Mouse (Mus musculus) forebrain, embryonic 12.5 days (tissue): ENCODE results near the gene Postn. TPM values are rescaled to one million over a fixed set of nuclear protein-coding genes. Genes with fewer than 3 reads are reported as not detected.

Experiments used
- ATAC-seq: fragments of 200-750 bp; cut with Nextera tagmentation; 2 replicates; pipeline ENCODE4 v1.8.0; 2017; ENCODE audit warnings: moderate TSS enrichment; ENCODE audit not compliant: low FRiP score
- H3K27ac ChIP-seq: fragments of 300-500 bp; sonication (generic); 2 replicates; pipeline ENCODE4 v1.5.1; 2016; ENCODE audit warnings: mild to moderate bottlenecking
- H3K27me3 ChIP-seq: fragments of 300-500 bp; sonication (generic); 2 replicates; pipeline ENCODE4 v1.6.1; 2016; ENCODE audit warnings: mild to moderate bottlenecking
- H3K36me3 ChIP-seq: fragments of 300-500 bp; sonication (generic); replicated peaks from 2 replicates; pipeline ENCODE4 v1.6.1; 2016; ENCODE audit warnings: mild to moderate bottlenecking
- H3K4me1 ChIP-seq: fragments of 300-500 bp; sonication (generic); 2 replicates; pipeline ENCODE4 v1.6.1; 2016
- H3K4me2 ChIP-seq: fragments of 300-500 bp; sonication (generic); 2 replicates; pipeline ENCODE4 v1.6.1; 2016; ENCODE audit warnings: mild to moderate bottlenecking, moderate library complexity
- H3K4me3 ChIP-seq: fragments of 300-500 bp; sonication (generic); replicated peaks from 2 replicates; pipeline ENCODE4 v1.5.1; 2016; ENCODE audit warnings: mild to moderate bottlenecking
- H3K9ac ChIP-seq: fragments of 300-500 bp; sonication (generic); 2 replicates; pipeline ENCODE4 v1.6.1; 2016; ENCODE audit warnings: mild to moderate bottlenecking
- H3K9me3 ChIP-seq: fragments of 300-500 bp; sonication (generic); 2 replicates; pipeline ENCODE4 v1.6.1; 2016
- WGBS: fragments of 180-500 bp; shearing (Covaris S2); methylation state at CpG from one replicate; pipeline ENCODE4 v1.1.7; 2016; 5-methylcytosine and 5-hydroxymethylcytosine counted together
- polyA plus RNA-seq: library from polyadenylated mRNA; unstranded; fragments of >200 nt; fragmentation: Nextera tagmentation; extraction: Ambion mirVana; gene quantifications from 2 replicates; pipeline ENCODE4 v1.2.1, GENCODE M21; 2016

Postn gene
- polyA plus RNA-seq, 1 experiment from 2014 or later = 15.0 TPM

DNA sequence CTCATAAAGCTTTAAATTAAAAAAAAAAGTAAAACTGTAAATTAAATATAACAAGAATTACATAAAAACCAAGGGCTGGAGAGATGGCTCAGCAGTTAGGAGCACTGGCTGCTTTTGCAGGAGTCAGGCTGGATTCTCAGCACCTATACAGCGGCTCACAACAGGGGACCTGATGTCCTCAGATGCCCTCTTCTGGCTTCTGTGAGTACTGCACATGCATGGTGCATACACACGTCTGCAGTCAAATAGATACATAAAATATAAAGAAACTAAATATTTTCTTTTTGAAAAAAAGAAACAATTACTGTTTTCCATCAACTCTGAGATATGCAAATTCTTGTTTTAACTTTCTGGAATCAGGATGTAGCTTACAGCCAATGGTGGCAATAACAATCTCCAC, 60.8 kb downstream of the Postn start:
- ATAC-seq = no peak
- Histone ChIP-seq H3K4me2 (no peak overlapping the region), H3K9me3 (no peaks in the 10 kb centered on the region), H3K4me3 (no peak overlapping the region), H3K9ac (no peak overlapping the region), H3K36me3 (no peaks in the 10 kb centered on the region), H3K27me3 (no peaks in the 10 kb centered on the region), H3K4me1 (peaks cover 8% of the 10 kb centered on the region; the same call in 1 of the 2 replicates), H3K27ac (no peak overlapping the region)
- WGBS = 95% methylated on average over 2 of the region's 2 CpGs

DNA sequence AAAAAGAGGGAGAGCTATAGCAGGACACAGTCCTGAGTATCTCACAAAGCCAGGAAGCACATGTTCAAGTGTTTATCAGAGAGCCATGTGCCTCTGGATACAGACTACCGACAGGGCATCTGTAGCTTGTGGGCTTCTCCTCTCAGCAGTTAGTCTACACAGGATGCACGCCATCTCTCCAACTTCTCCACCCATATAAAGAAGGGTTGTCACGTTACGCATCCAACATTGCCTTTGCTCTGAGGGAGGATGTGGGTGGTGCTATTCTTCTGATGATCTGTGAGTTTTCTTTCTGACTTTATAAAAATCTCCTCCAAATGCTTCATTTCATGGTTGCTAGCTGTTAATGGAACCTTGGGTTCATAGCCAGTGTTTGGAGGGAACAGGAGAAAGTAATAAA, 63.2 kb downstream of the Postn start:
- H3K9ac ChIP-seq = no peak overlapping the region
- H3K9me3 ChIP-seq = no peaks in the 10 kb centered on the region
- ATAC-seq = no peak
- H3K36me3 ChIP-seq = no peaks in the 10 kb centered on the region
- no peak overlapping the region for H3K4me3 ChIP-seq
- H3K27ac ChIP-seq = no peak overlapping the region
- H3K4me2 ChIP-seq = no peak overlapping the region
- no peaks in the 10 kb centered on the region for H3K27me3 ChIP-seq
- no peaks in the 10 kb centered on the region for H3K4me1 ChIP-seq
- WGBS = 90% methylated on average over 4 of the region's 4 CpGs

DNA sequence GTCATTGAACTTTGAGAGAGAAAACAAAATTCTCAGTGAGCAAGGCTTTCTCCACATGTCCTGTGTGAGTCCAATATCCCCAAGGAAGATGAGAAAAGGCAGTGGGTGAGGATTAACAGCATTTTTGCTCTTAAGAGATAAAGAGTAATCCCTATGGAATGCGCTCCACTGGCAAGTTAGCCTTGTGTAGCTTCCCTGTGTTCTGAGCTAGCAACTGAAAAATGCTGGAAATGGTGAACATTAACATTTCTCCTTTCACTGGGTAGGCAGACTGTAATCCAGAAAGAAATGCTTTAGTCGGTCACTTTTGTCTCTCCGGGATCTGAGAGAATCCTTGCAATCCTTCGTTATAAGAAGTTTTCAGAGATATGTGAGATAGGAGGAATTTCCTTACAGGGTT, 70.8 kb downstream of the Postn start:
- Histone ChIP-seq H3K9me3 (no peaks in the 10 kb centered on the region), H3K4me2 (no peak overlapping the region), H3K27ac (no peak overlapping the region), H3K4me3 (no peak overlapping the region), H3K4me1 (no peaks in the 10 kb centered on the region), H3K36me3 (no peaks in the 10 kb centered on the region), H3K9ac (no peak overlapping the region), H3K27me3 (no peaks in the 10 kb centered on the region)
- 71% methylated on average over 4 of the region's 4 CpGs for WGBS
- ATAC-seq = no peak

DNA sequence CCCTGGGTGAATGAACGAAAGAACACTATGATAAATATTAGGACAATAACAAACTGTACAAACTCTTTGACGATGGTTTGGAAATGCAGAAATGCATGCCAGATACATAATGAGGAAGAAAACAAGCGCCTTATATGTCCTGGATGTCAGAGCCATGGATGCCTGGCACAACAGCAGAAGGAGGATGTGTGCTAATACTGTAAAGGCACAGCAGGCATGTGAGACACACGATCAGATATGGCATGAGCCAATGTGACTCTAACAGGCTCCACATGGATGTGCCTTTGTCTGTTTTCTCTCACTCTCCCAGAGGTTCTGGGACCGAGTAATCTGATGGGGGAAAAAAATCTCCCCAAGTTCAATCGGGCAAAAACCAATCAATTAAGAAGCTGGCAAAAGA, 71.3 kb downstream of the Postn start:
- H3K9ac ChIP-seq = no peak overlapping the region
- no peak overlapping the region for H3K4me3 ChIP-seq
- H3K27ac ChIP-seq = no peak overlapping the region
- H3K4me1 ChIP-seq = no peaks in the 10 kb centered on the region
- no peak for ATAC-seq
- no peaks in the 10 kb centered on the region for H3K9me3 ChIP-seq
- H3K36me3 ChIP-seq = no peaks in the 10 kb centered on the region
- no peaks in the 10 kb centered on the region for H3K27me3 ChIP-seq
- WGBS = 70% methylated on average over 6 of the region's 6 CpGs
- H3K4me2 ChIP-seq = no peak overlapping the region

DNA sequence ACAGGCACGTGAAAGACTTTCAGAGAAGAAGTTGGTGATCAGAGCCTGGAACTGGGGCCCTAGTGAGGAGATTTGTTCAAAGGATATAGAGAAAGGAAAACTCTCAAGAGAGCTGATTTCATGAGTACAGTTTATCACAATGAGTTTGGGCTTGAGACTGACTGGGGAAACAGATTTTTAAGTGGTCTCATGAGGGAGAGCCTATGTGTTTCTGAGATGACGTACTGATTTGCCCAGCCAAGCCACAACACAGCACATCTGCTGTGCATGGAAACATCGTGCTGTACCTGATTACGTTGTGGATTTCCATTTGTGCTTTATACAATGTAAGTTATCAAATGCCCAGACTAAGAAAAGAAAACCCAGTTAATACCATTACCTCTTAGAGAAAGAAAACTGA, 71.7 kb downstream of the Postn start:
- no peaks in the 10 kb centered on the region for H3K9me3 ChIP-seq
- no peaks in the 10 kb centered on the region for H3K36me3 ChIP-seq
- H3K4me3 ChIP-seq = no peak overlapping the region
- H3K4me1 ChIP-seq = no peaks in the 10 kb centered on the region
- H3K27ac ChIP-seq = no peak overlapping the region
- 70% methylated on average over 4 of the region's 4 CpGs for WGBS
- no peaks in the 10 kb centered on the region for H3K27me3 ChIP-seq
- H3K9ac ChIP-seq = no peak overlapping the region
- no peak overlapping the region for H3K4me2 ChIP-seq
- ATAC-seq = no peak

DNA sequence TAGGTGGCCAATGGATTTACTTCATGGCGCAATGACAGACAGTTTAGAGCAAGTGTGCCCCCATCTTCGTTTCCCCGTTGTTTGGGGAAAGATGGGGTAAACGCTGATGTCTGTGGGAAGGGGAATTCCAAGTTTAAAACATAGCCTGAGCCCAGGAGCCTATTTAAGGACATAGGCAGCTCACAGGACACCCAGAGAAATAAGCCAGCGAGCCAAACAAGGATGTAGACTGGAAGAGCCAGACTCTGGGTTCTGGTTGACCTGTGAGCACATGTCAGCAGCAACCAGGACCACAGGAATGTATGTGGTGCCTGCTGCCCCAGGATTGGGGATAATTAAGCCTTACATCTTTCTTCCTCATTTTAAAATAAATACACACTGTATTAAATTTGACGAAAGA, 73.7 kb downstream of the Postn start:
- Histone ChIP-seq H3K9me3 (no peaks in the 10 kb centered on the region), H3K4me2 (no peak overlapping the region), H3K36me3 (no peaks in the 10 kb centered on the region), H3K27ac (no peak overlapping the region), H3K4me1 (no peaks in the 10 kb centered on the region), H3K4me3 (no peak overlapping the region), H3K27me3 (no peaks in the 10 kb centered on the region), H3K9ac (no peak overlapping the region)
- no peak for ATAC-seq
- 93% methylated on average over 6 of the region's 6 CpGs for WGBS

DNA sequence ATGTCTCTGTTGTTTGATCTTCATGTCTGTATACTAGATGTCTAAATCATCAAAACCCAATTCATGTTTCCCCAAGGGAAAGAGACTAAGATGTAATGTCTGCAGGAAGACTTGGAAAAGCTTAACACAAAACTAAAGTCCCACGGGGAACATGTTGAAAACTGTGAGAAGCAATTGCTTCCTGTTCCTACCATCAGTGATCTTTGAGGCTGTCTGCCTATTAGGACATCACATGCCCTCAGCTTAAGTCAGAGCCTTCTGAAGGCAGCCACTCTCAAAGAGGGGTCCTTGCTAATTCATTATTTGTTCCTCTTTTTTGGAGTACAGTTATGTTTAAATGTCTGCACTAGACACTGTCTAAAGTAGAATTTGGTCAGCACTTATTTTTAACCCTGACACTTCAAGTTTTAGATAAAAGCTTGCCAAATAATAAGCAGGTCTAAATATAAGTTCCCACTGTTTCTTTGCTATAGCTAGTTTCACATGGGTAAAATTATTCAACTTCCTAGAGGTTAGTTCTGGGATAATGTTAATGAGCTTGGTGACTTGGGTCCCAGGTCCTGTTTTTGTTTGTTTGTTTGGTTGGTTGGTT, 75.6 kb downstream of the Postn start:
- H3K27me3 ChIP-seq = no peaks in the 10 kb centered on the region
- no peaks in the 10 kb centered on the region for H3K9me3 ChIP-seq
- H3K27ac ChIP-seq = no peak overlapping the region
- WGBS = 84% methylated on average over 1 of the region's 1 CpGs
- H3K4me3 ChIP-seq = no peak overlapping the region
- no peak for ATAC-seq
- H3K9ac ChIP-seq = no peak overlapping the region
- H3K4me1 ChIP-seq = no peaks in the 10 kb centered on the region
- no peaks in the 10 kb centered on the region for H3K36me3 ChIP-seq
- H3K4me2 ChIP-seq = no peak overlapping the region

Other genes starting within 250 kb of the Postn start
- 2.3 and 2.5 TPM in 2 replicates for gene Trpc4, start 205.1 kb upstream of the Postn start, polyA plus RNA-seq